Mouse (Mus musculus) cerebellum, adult (tissue): Measurements from ENCODE around the gene Cpsf6.
"Not testable (repeated sequence)": the region's sequence is repeated elsewhere in the genome, so short reads cannot be mapped to it uniquely, and the experiment has no call there.

ENCODE experiments used
- ATAC-seq: cut with Nextera tagmentation; 2 replicates; pipeline ENCODE4 v1.9.2; 2017; ENCODE audit warnings: mild to moderate bottlenecking, moderate library complexity, mixed read lengths; ENCODE audit not compliant: insufficient number of reproducible peaks, low FRiP score, low TSS enrichment

Gene Cpsf6

DNA sequence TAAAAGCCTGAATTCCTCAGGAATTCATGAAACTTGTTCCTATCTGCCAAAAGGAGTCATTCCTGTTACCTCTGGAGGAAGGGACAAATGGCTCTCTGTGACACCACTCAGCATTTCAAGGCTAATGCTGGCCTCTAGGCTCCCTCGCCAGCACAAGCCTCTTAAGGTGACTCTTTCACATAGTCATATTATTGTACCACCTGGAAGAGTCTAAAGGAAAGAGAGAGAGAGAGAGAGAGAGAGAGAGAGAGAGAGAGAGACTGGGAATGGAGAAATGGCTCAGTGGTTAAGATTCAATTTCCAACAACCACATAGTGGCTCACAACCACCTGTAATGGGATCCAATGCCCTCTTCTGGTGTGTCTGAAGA lies 9.5 kb upstream of the Cpsf6 start:
- no peak for ATAC-seq

- ATAC-seq: no peak
Measured at GRCm38 (mm10) chr10:117388637-117389370, 9.0 kb upstream of the Cpsf6 start.

GRCm38 (mm10) chr10:117387961-117388636 lies 8.3 kb upstream of the Cpsf6 start:
- not testable (repeated sequence) for ATAC-seq

GRCm38 (mm10) chr10:117386981-117387380 lies 7.2 kb upstream of the Cpsf6 start:
- no peak for ATAC-seq

GRCm38 (mm10) chr10:117386261-117386660 lies 6.4 kb upstream of the Cpsf6 start:
- ATAC-seq: no peak

DNA sequence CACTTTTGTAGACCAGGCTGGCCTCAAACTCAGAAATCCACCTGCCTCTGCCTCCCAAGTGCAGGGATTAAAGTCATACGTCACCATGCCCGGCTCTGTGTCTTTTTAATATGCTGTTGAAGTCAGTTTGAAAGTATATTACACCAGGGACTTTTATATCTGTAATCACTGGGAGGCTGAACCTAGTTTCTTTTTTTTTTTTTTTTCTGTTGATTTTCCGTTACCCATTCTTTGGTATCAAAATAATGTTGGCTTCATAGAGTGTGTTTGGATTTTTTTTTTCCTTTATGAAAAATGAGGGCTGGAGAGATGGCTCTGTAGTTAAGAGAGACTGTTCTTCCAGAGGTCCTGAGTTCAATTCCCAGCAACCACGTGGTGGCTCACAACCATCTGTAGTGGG lies 5.6 kb upstream of the Cpsf6 start:
- ATAC-seq: no peak

DNA sequence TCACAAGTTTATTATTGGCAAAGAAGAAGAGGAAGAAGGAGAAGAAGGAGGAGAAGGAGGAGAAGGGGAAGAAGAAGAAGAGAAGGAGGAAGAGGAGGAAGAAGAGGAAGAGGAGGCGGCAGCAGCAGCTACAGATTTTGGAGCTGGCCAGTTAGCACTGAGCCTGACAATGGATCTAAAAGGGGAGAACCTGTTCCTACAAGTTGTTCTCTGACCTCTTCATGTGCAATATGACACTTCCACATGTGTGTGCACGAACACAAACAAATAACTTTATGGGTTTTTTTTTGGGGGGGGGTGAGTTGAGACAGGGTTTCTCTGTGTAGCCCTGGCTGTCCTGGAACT lies 5.2 kb upstream of the Cpsf6 start:
- no peak for ATAC-seq

DNA sequence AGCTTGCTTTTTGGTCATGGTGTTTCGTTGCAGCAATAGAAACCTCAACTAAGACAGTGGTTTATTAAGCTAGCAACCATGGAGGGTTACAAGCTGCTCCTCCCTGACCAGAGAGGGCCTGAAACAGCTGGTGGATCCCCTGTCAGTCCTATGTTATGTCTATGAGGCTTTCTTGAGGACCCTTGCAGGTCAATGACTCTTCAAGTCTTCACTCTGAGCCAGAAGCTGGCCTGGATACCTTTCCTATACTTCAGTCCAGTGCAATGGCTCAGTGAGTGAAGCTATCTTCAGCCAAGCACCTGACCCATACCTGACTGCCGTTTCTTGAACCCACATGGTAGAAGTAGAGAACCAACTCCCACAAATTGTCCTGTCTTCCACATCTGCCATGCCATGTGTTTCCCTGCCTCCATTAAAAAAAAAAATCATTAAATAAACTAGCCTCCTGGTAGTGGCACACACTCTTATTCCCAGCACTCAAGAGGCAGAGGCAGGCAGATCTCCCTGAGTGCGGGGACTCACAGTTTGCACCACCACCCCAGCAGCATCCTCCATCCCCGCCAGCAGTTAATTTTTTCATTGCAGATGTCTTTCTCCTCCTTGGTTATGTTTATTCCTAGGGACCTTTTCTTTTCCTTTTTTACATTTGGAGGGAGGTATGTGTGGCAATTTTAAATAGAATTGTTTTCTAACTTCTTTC lies 4.7 kb upstream of the Cpsf6 start:
- no peak for ATAC-seq

DNA sequence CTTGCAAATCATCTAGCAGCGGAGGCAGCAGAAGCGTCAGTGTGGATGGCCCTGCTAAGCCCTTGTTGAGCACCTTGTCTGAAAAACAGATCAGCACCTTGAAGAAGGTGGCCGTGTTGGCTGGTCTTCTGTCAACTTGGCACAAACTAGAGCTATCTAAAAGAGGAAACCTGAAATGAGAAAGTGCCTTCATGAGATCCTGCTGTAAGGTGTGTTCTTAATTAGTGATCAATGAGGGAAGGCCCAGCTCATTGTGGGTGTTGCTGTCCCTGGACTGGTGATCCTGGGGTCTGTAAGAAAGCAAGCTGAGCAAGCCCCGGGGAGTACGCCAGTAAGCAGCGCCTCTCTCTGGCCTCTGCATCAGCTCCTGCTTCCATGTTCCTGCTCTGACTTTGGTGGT lies 4.1 kb upstream of the Cpsf6 start:
- ATAC-seq: no peak

- no peak for ATAC-seq
Measured at GRCm38 (mm10) chr10:117382996-117383550, 3.3 kb upstream of the Cpsf6 start.

GRCm38 (mm10) chr10:117382146-117382545 lies 2.3 kb upstream of the Cpsf6 start:
- no peak for ATAC-seq

- no peak for ATAC-seq
Measured at GRCm38 (mm10) chr10:117380721-117381570, 1.1 kb upstream of the Cpsf6 start.

GRCm38 (mm10) chr10:117379441-117379840 lies 374 bp downstream of the Cpsf6 start:
- no peak for ATAC-seq

DNA sequence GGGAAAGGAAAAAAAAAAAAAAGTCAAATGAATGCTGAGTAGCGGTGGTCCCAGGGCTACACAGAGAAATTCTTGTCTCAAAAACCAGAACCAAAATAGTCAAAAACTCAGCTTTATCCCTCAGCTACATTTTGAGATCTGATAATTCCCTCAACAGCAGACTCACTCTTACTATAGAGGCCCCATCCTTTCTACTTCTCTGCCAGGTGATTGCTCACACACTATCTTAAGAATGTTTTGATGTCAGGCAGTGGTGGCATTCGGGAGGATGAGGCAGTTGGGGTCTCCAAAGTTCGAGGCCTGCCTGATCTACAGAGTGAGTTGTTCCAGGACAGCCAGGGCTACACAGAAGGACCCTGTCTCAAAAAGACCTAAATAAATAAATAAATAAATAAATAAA lies 1.2 kb downstream of the Cpsf6 start:
- no peak for ATAC-seq

- no peak for ATAC-seq
Measured at GRCm38 (mm10) chr10:117378291-117378555, 1.6 kb downstream of the Cpsf6 start.

GRCm38 (mm10) chr10:117377431-117378290 lies 2.2 kb downstream of the Cpsf6 start:
- no peak for ATAC-seq

- ATAC-seq: peak; percentile 95
Measured at GRCm38 (mm10) chr10:117376580-117377189, 3.1 kb downstream of the Cpsf6 start.

GRCm38 (mm10) chr10:117375841-117376579 lies 3.8 kb downstream of the Cpsf6 start:
- ATAC-seq: peak; percentile 42

DNA sequence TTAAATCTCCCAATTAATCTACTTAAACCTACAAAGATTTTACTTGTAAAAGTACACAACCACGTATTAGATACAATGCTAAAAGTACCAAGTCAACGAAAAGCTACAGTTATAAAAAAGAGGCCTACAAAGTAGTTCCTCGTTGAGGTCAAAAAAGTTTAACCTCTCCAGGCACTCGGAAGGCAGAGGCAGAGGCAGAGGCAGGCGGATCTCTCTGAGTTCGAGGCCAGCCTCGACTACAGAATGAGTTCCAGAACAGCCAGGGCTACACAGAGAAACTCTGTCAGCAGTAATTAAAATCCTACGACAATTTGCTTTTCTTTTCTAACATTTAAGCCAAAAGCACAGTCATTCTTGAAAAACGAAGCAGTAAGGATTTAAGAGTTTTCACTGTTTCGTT lies 4.7 kb downstream of the Cpsf6 start:
- ATAC-seq: no peak
